Mouse (Mus musculus) heart, embryonic 11.5 days (tissue): ENCODE results near the gene Gm4792. TPM values are rescaled to one million over a fixed set of nuclear protein-coding genes. Genes with fewer than 3 reads are reported as not detected.

Source experiments
- ATAC-seq: fragments of 200-750 bp; cut with Nextera tagmentation; replicated peaks from 2 replicates; pipeline ENCODE4 v1.8.0; 2017; ENCODE audit warnings: moderate library complexity; ENCODE audit not compliant: insufficient number of reproducible peaks, low FRiP score, low TSS enrichment
- H3K27ac ChIP-seq: fragments of 300-500 bp; sonication (generic); 2 replicates; pipeline ENCODE4 v1.5.1; 2014; ENCODE audit warnings: mild to moderate bottlenecking, low read depth, low read length
- H3K27me3 ChIP-seq: fragments of 300-500 bp; sonication (generic); 2 replicates; pipeline ENCODE4 v1.6.1; 2014; ENCODE audit warnings: mild to moderate bottlenecking, low read length, mixed read lengths; ENCODE audit not compliant: control insufficient read depth, insufficient read depth
- H3K36me3 ChIP-seq: fragments of 300-500 bp; sonication (generic); 2 replicates; pipeline ENCODE4 v1.6.1; 2014; ENCODE audit warnings: mild to moderate bottlenecking, low read length, moderate library complexity, mixed read lengths; ENCODE audit not compliant: control insufficient read depth, insufficient read depth
- H3K4me1 ChIP-seq: fragments of 300-500 bp; sonication (generic); 2 replicates; pipeline ENCODE4 v1.6.1; 2014; ENCODE audit warnings: low read length; ENCODE audit not compliant: control insufficient read depth, insufficient read depth
- H3K4me2 ChIP-seq: fragments of 300-500 bp; sonication (generic); 2 replicates; pipeline ENCODE4 v1.6.1; 2014; ENCODE audit warnings: mild to moderate bottlenecking, moderate library complexity
- H3K4me3 ChIP-seq: fragments of 300-500 bp; sonication (generic); 2 replicates; pipeline ENCODE4 v1.5.1; 2014; ENCODE audit warnings: low read depth, low read length
- H3K9ac ChIP-seq: fragments of 300-500 bp; sonication (generic); 2 replicates; pipeline ENCODE4 v1.6.1; 2014; ENCODE audit warnings: mild to moderate bottlenecking, low read depth, low read length, moderate library complexity
- H3K9me3 ChIP-seq: fragments of 300-500 bp; sonication (generic); replicated peaks from 2 replicates; pipeline ENCODE4 v1.6.1; 2016; ENCODE audit warnings: low read length; ENCODE audit not compliant: control insufficient read depth
- WGBS: fragments of 180-500 bp; shearing (Covaris S2); extraction: QIAGEN DNeasy Blood & Tissue Kit; methylation state at CpG from one replicate; pipeline ENCODE4 v1.1.7; 2014; ENCODE audit not compliant: insufficient replicate concordance; 5-methylcytosine and 5-hydroxymethylcytosine counted together
- polyA plus RNA-seq: library from polyadenylated mRNA; unstranded; fragments of >200 nt; fragmentation: Nextera tagmentation; extraction: Ambion mirVana; gene quantifications from 2 replicates; pipeline ENCODE4 v1.2.1, GENCODE M21; 2014

Gene Gm4792
- polyA plus RNA-seq, 1 experiment from 2014 or later: not detected

- no peaks in the 10 kb centered on the region for H3K9me3 ChIP-seq
- H3K9ac ChIP-seq: no peak overlapping the region
- H3K4me3 ChIP-seq: no peak overlapping the region
- 0 out of 2 replicates have a peak, but pooled peaks cover 3% of the 10 kb centered on the region for H3K4me1 ChIP-seq
- no peak for ATAC-seq
- H3K27ac ChIP-seq: no peak overlapping the region
- H3K27me3 ChIP-seq: no peaks in the 10 kb centered on the region
- no peaks in the 10 kb centered on the region for H3K36me3 ChIP-seq
- WGBS: 59% methylated on average over 17 of the region's 17 CpGs
- H3K4me2 ChIP-seq: peak overlapping the region; percentile 32; the same call in 1 of the 2 replicates
These were observed 43.0 kb upstream of the Gm4792 start for GRCm38 (mm10) chr10:94341501-94341900.

GRCm38 (mm10) chr10:94336071-94336470 is 37.6 kb upstream of the Gm4792 start:
- WGBS: 88% methylated on average over 6 of the region's 6 CpGs
- ATAC-seq: no peak
- H3K4me3 ChIP-seq: no peak overlapping the region

GRCm38 (mm10) chr10:94335047-94335446 is 36.5 kb upstream of the Gm4792 start:
- no peaks in the 10 kb centered on the region for H3K9me3 ChIP-seq
- H3K4me3 ChIP-seq: no peak overlapping the region
- H3K9ac ChIP-seq: no peak overlapping the region
- H3K27me3 ChIP-seq: no peaks in the 10 kb centered on the region
- no peak for ATAC-seq
- H3K4me1 ChIP-seq: peaks cover 7% of the 10 kb centered on the region
- H3K4me2 ChIP-seq: no peak overlapping the region
- no peak overlapping the region for H3K27ac ChIP-seq
- no peaks in the 10 kb centered on the region for H3K36me3 ChIP-seq
- 72% methylated on average over 10 of the region's 10 CpGs for WGBS

More at GRCm38 (mm10) chr10:94336071-94336470, 37.6 kb upstream of the Gm4792 start:
- Histone ChIP-seq H3K27me3 (no peaks in the 10 kb centered on the region), H3K4me2 (no peak overlapping the region), H3K9me3 (no peaks in the 10 kb centered on the region), H3K27ac (no peak overlapping the region), H3K4me1 (no peaks in the 10 kb centered on the region), H3K9ac (no peak overlapping the region), H3K36me3 (no peaks in the 10 kb centered on the region)

- H3K9me3 ChIP-seq: no peaks in the 10 kb centered on the region
- no peak overlapping the region for H3K27ac ChIP-seq
- no peaks in the 10 kb centered on the region for H3K36me3 ChIP-seq
- peaks cover 12% of the 10 kb centered on the region for H3K4me1 ChIP-seq
- no peaks in the 10 kb centered on the region for H3K27me3 ChIP-seq
- WGBS: 80% methylated on average over 8 of the region's 8 CpGs
- ATAC-seq: no peak
- H3K4me2 ChIP-seq: no peak overlapping the region
- no peak overlapping the region for H3K4me3 ChIP-seq
- H3K9ac ChIP-seq: no peak overlapping the region
These were observed 34.8 kb upstream of the Gm4792 start for GRCm38 (mm10) chr10:94333328-94333727.

- H3K9me3 ChIP-seq: no peaks in the 10 kb centered on the region
- no peak overlapping the region for H3K4me2 ChIP-seq
- no peaks in the 10 kb centered on the region for H3K27me3 ChIP-seq
- H3K36me3 ChIP-seq: no peaks in the 10 kb centered on the region
- no peak overlapping the region for H3K9ac ChIP-seq
- WGBS: 81% methylated on average over 16 of the region's 16 CpGs
- ATAC-seq: no peak
- no peak overlapping the region for H3K4me3 ChIP-seq
- no peak overlapping the region for H3K27ac ChIP-seq
- H3K4me1 ChIP-seq: peaks cover 12% of the 10 kb centered on the region
These were observed 34.0 kb upstream of the Gm4792 start for GRCm38 (mm10) chr10:94332358-94333137.

GRCm38 (mm10) chr10:94329962-94330361 is 31.5 kb upstream of the Gm4792 start:
- H3K9ac ChIP-seq: no peak overlapping the region
- no peaks in the 10 kb centered on the region for H3K36me3 ChIP-seq
- ATAC-seq: peak; percentile 75
- H3K27me3 ChIP-seq: no peaks in the 10 kb centered on the region
- no peak overlapping the region for H3K4me3 ChIP-seq
- peaks cover 16% of the 10 kb centered on the region for H3K4me1 ChIP-seq
- H3K4me2 ChIP-seq: peak overlapping the region; percentile 34
- no peaks in the 10 kb centered on the region for H3K9me3 ChIP-seq
- 20% methylated on average over 5 of the region's 5 CpGs for WGBS
- peak overlapping the region; percentile 23 for H3K27ac ChIP-seq

- H3K4me2 ChIP-seq: no peak overlapping the region
- H3K4me3 ChIP-seq: no peak overlapping the region
- H3K27ac ChIP-seq: no peak overlapping the region
- H3K36me3 ChIP-seq: no peaks in the 10 kb centered on the region
- H3K9me3 ChIP-seq: no peaks in the 10 kb centered on the region
- H3K27me3 ChIP-seq: no peaks in the 10 kb centered on the region; the same call in 1 of the 2 replicates
- 61% methylated on average over 4 of the region's 4 CpGs for WGBS
- ATAC-seq: no peak
- H3K4me1 ChIP-seq: no peaks in the 10 kb centered on the region
- H3K9ac ChIP-seq: no peak overlapping the region
These were observed 20.1 kb upstream of the Gm4792 start for GRCm38 (mm10) chr10:94318574-94318973.

- Histone ChIP-seq H3K27me3 (peaks cover 8% of the 10 kb centered on the region), H3K27ac (no peak overlapping the region), H3K9me3 (no peaks in the 10 kb centered on the region), H3K9ac (no peak overlapping the region), H3K4me3 (no peak overlapping the region), H3K36me3 (no peaks in the 10 kb centered on the region), H3K4me1 (0 out of 2 replicates have a peak, but pooled peaks cover 3% of the 10 kb centered on the region), H3K4me2 (no peak overlapping the region)
- no peak for ATAC-seq
- WGBS: 74% methylated on average over 4 of the region's 4 CpGs
These were observed 14.6 kb upstream of the Gm4792 start for GRCm38 (mm10) chr10:94313146-94313545.
